Mouse (Mus musculus): ENCODE data around the gene Obsl1. TPM values are rescaled to one million over a fixed set of nuclear protein-coding genes. Genes with fewer than 3 reads are reported as not detected.

The Obsl1 gene
- total RNA-seq, 1 experiment from 2014 or later, result not detected

- ATAC-seq (ENCODE audit: extremely low read depth, insufficient number of reproducible peaks, low FRiP score, poor library complexity, severe bottlenecking), result no peak
Observed at GRCm38 (mm10) chr1:75462636-75463035, 43.6 kb downstream of the Obsl1 start.

- no peak for ATAC-seq (ENCODE audit: extremely low read depth, insufficient number of reproducible peaks, low FRiP score, poor library complexity, severe bottlenecking)
Observed at GRCm38 (mm10) chr1:75460297-75460696, 46.0 kb downstream of the Obsl1 start.

- ATAC-seq (ENCODE audit: extremely low read depth, insufficient number of reproducible peaks, low FRiP score, poor library complexity, severe bottlenecking), result no peak
Observed at GRCm38 (mm10) chr1:75458789-75459684, 47.2 kb downstream of the Obsl1 start.

GRCm38 (mm10) chr1:75458025-75458788 is 48.0 kb downstream of the Obsl1 start:
- no peak for ATAC-seq (ENCODE audit: extremely low read depth, insufficient number of reproducible peaks, low FRiP score, poor library complexity, severe bottlenecking)

- ATAC-seq (ENCODE audit: extremely low read depth, insufficient number of reproducible peaks, low FRiP score, poor library complexity, severe bottlenecking), result no peak
Observed at GRCm38 (mm10) chr1:75457710-75458024, 48.6 kb downstream of the Obsl1 start.

- no peak for ATAC-seq (ENCODE audit: extremely low read depth, insufficient number of reproducible peaks, low FRiP score, poor library complexity, severe bottlenecking)
Observed at GRCm38 (mm10) chr1:75456746-75457564, 49.3 kb downstream of the Obsl1 start.

- no peak for ATAC-seq (ENCODE audit: extremely low read depth, insufficient number of reproducible peaks, low FRiP score, poor library complexity, severe bottlenecking)
Observed at GRCm38 (mm10) chr1:75455948-75456347, 50.3 kb downstream of the Obsl1 start.

GRCm38 (mm10) chr1:75455433-75455832 is 50.8 kb downstream of the Obsl1 start:
- ATAC-seq (ENCODE audit: extremely low read depth, insufficient number of reproducible peaks, low FRiP score, poor library complexity, severe bottlenecking), result no peak

GRCm38 (mm10) chr1:75451900-75452299 is 54.4 kb downstream of the Obsl1 start:
- ATAC-seq (ENCODE audit: extremely low read depth, insufficient number of reproducible peaks, low FRiP score, poor library complexity, severe bottlenecking), result no peak

- ATAC-seq (ENCODE audit: extremely low read depth, insufficient number of reproducible peaks, low FRiP score, poor library complexity, severe bottlenecking), result no peak
Observed at GRCm38 (mm10) chr1:75450314-75451005, 55.8 kb downstream of the Obsl1 start, which contains the start of gene Asic4. Gene Asic4, plus strand, starts transcription at chr1:75450436.

- ATAC-seq (ENCODE audit: extremely low read depth, insufficient number of reproducible peaks, low FRiP score, poor library complexity, severe bottlenecking), result no peak
Observed at GRCm38 (mm10) chr1:75449377-75450135, 56.7 kb downstream of the Obsl1 start.

- ATAC-seq (ENCODE audit: extremely low read depth, insufficient number of reproducible peaks, low FRiP score, poor library complexity, severe bottlenecking), result no peak
Observed at GRCm38 (mm10) chr1:75448937-75449336, 57.3 kb downstream of the Obsl1 start.

GRCm38 (mm10) chr1:75448052-75448431 is 58.2 kb downstream of the Obsl1 start:
- ATAC-seq (ENCODE audit: extremely low read depth, insufficient number of reproducible peaks, low FRiP score, poor library complexity, severe bottlenecking), result no peak

- no peak for ATAC-seq (ENCODE audit: extremely low read depth, insufficient number of reproducible peaks, low FRiP score, poor library complexity, severe bottlenecking)
Observed at GRCm38 (mm10) chr1:75447265-75448051, 58.8 kb downstream of the Obsl1 start.

- no peak for ATAC-seq (ENCODE audit: extremely low read depth, insufficient number of reproducible peaks, low FRiP score, poor library complexity, severe bottlenecking)
Observed at GRCm38 (mm10) chr1:75446656-75447055, 59.6 kb downstream of the Obsl1 start.

GRCm38 (mm10) chr1:75445751-75446611 is 60.3 kb downstream of the Obsl1 start:
- ATAC-seq (ENCODE audit: extremely low read depth, insufficient number of reproducible peaks, low FRiP score, poor library complexity, severe bottlenecking), result peak; percentile 54

Measured in neutrophil, adult 5-6 weeks (primary cell).